Comparison of ENCODE assay signal across 8 mouse cellular contexts in the genomic region with DNA sequence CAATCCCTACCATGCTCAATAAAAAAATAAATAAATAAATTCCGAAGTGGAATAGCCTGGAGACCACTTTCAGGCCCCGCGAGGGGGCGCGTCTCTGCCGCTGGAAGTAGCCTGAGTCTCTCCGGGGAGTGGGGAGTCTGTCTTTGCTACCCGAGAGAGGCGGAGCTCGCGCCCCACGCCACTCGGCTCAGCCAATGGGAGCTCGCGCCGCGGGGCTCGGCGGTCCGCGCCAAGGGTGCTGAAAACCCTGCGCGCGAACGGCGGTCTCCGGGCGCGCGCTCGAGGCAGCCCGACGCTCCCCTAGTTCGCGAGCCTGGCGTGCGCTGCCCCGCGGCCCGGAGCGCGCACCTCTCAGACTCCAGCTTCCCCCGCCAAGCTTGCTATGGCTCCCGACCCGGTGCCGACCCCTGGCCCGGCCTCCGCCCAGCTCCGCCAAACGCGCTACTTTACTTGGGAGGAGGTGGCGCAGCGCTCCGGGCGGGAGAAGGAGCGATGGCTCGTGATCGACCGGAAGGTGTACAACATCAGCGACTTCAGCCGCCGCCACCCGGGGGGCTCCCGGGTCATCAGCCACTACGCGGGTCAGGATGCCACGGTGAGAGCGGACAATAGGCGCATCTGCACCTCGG. TPM values are rescaled to one million over a fixed set of nuclear protein-coding genes. Genes with fewer than 3 reads are reported as not detected.
DNase-seq lines count a peak whose midpoint lies in the region; ATAC-seq and TF ChIP-seq lines count a peak whose summit lies in the region.

A gene (plus strand): TSS at position 219 of the 629 bp plus-strand sequence.

- H3K4me3 ChIP-seq in heart, embryonic 11.5 days (ENCODE audit: low read depth, low read length) = peak within 1 kb of the TSS; percentile 77
- peak within 1 kb of the TSS; percentile 90 for H3K4me3 ChIP-seq in kidney, embryonic 16.5 days (ENCODE audit: low read length)
- H3K4me3 ChIP-seq in liver, adult 2 months (ENCODE audit: insufficient read depth, low read depth, low read length) = peak within 1 kb of the TSS; percentile 80
- H3K4me3 ChIP-seq in stomach, embryonic 14.5 days (ENCODE audit: low read depth, low read length) = peak within 1 kb of the TSS; percentile 97

- peak; percentile 89 for ATAC-seq in erythroblast, adult 5-6 weeks (replicated peaks; ENCODE audit: low FRiP score, poor library complexity, severe bottlenecking)
- ATAC-seq in heart, embryonic 11.5 days (replicated peaks; ENCODE audit: insufficient number of reproducible peaks, low FRiP score, low TSS enrichment) = peak; percentile 96
- ATAC-seq in kidney, embryonic 16.5 days (ENCODE audit: low FRiP score, low TSS enrichment) = peak; percentile 98
- peak; percentile 96 for ATAC-seq in stomach, embryonic 14.5 days (ENCODE audit: insufficient number of reproducible peaks, insufficient read depth, low FRiP score, low read depth)

- peak within 1 kb of the TSS; percentile 86 for H3K9ac ChIP-seq in heart, embryonic 11.5 days (ENCODE audit: low read depth, low read length)
- H3K9ac ChIP-seq in kidney, embryonic 16.5 days (replicated peaks; ENCODE audit: low read length) = peak within 1 kb of the TSS; percentile 92
- peak within 1 kb of the TSS; percentile 91 for H3K9ac ChIP-seq in liver, adult 2 months (ENCODE audit: low read depth, low read length)
- peak within 1 kb of the TSS; percentile 89 for H3K9ac ChIP-seq in stomach, embryonic 14.5 days (replicated peaks; ENCODE audit: low read depth, low read length)

- WGBS in heart, embryonic 11.5 days (ENCODE audit: insufficient replicate concordance) = under 1% methylated on average over 70 of the region's 70 CpGs
- under 1% methylated on average over 70 of the region's 70 CpGs for WGBS in kidney, embryonic 16.5 days
- whole genome bisulfite sequencing in liver, adult 2 months = under 1% methylated on average over 70 of the region's 70 CpGs
- under 1% methylated on average over 70 of the region's 70 CpGs for WGBS in stomach, embryonic 14.5 days

- H3K4me2 ChIP-seq in heart, embryonic 11.5 days = peak within 1 kb of the TSS; percentile 80
- H3K4me2 ChIP-seq in kidney, embryonic 16.5 days (replicated peaks; ENCODE audit: low read depth, low read length) = peak within 1 kb of the TSS; percentile 88
- H3K4me2 ChIP-seq in stomach, embryonic 14.5 days (replicated peaks; ENCODE audit: low read depth, low read length) = peak within 1 kb of the TSS; percentile 51

- peaks cover 15% of the 10 kb centered on the region for H3K4me1 ChIP-seq in heart, embryonic 11.5 days (ENCODE audit: control insufficient read depth, insufficient read depth, low read length)
- peaks cover 21% of the 10 kb centered on the region for H3K4me1 ChIP-seq in kidney, embryonic 16.5 days (ENCODE audit: insufficient read depth, low read length)
- peaks cover 32% of the 10 kb centered on the region for H3K4me1 ChIP-seq in liver, adult 2 months (ENCODE audit: control insufficient read depth, insufficient read depth, low read length)
- H3K4me1 ChIP-seq in stomach, embryonic 14.5 days (ENCODE audit: control insufficient read depth, insufficient read depth, low read length) = peaks cover 7% of the 10 kb centered on the region

- H3K27me3 ChIP-seq in heart, embryonic 11.5 days (ENCODE audit: control insufficient read depth, insufficient read depth, low read length) = no peaks in the 10 kb centered on the region
- H3K27me3 ChIP-seq in kidney, embryonic 16.5 days (ENCODE audit: insufficient read depth, low read length) = no peaks in the 10 kb centered on the region
- no peaks in the 10 kb centered on the region for H3K27me3 ChIP-seq in liver, adult 2 months (ENCODE audit: control insufficient read depth, insufficient read depth, low read length)
- no peaks in the 10 kb centered on the region for H3K27me3 ChIP-seq in stomach, embryonic 14.5 days (ENCODE audit: control insufficient read depth, insufficient read depth, low read length)

- TF ChIP-seq POLR2A in liver, adult 2 months (IDR thresholded peaks at IDR 0.05; ENCODE audit: extremely low read depth, insufficient read depth, low read length) = peak; percentile 62

- no peaks in the 10 kb centered on the region for H3K9me3 ChIP-seq in heart, embryonic 11.5 days (replicated peaks; ENCODE audit: control insufficient read depth, low read length)
- no peaks in the 10 kb centered on the region for H3K9me3 ChIP-seq in kidney, embryonic 16.5 days (ENCODE audit: low read length)
- no peaks in the 10 kb centered on the region for H3K9me3 ChIP-seq in stomach, embryonic 14.5 days (ENCODE audit: control insufficient read depth, low read depth, low read length)

- peak; percentile 74 to 77 for DNase-seq in B cell, adult 2 months
- DNase-seq in brain, adult 2 months (ENCODE audit: low read depth, low spot score) = peak; percentile 98
- DNase-seq in liver, adult 2 months (ENCODE audit: extremely low read depth, low read depth, low spot score) = peak; percentile 82
- peak; percentile 90 for DNase-seq in naive thymus-derived CD4-positive, alpha-beta T cell, adult 2 months (ENCODE audit: low read depth)

- peak within 1 kb of the TSS; percentile 80 for H3K27ac ChIP-seq in heart, embryonic 11.5 days (ENCODE audit: low read depth, low read length)
- peak within 1 kb of the TSS; percentile 94 for H3K27ac ChIP-seq in kidney, embryonic 16.5 days (ENCODE audit: low read length)
- peak within 1 kb of the TSS; percentile 89 for H3K27ac ChIP-seq in liver, adult 2 months (replicated peaks; ENCODE audit: insufficient read depth, low read depth, low read length)
- H3K27ac ChIP-seq in stomach, embryonic 14.5 days (ENCODE audit: low read length) = peak within 1 kb of the TSS; percentile 94

- H3K36me3 ChIP-seq in heart, embryonic 11.5 days (ENCODE audit: control insufficient read depth, insufficient read depth, low read length) = peaks cover 23% of the 10 kb centered on the region
- peaks cover 27% of the 10 kb centered on the region for H3K36me3 ChIP-seq in kidney, embryonic 16.5 days (ENCODE audit: insufficient read depth, low read length)
- peaks cover 22% of the 10 kb centered on the region; the same call in 1 of the 2 replicates for H3K36me3 ChIP-seq in liver, adult 2 months (ENCODE audit: control insufficient read depth, insufficient read depth, low read length)
- peaks cover 26% of the 10 kb centered on the region for H3K36me3 ChIP-seq in stomach, embryonic 14.5 days (ENCODE audit: control insufficient read depth, insufficient read depth, low read length)

- TF ChIP-seq CTCF in liver, adult 2 months (IDR thresholded peaks at IDR 0.05; ENCODE audit: low read depth, low read length) = peak; percentile 70

- H3K79me2 ChIP-seq in liver, adult 2 months (ENCODE audit: control insufficient read depth, insufficient read depth, low read length) = peaks cover 9% of the 10 kb centered on the region; the same call in 1 of the 2 replicates

RNA-seq across cellular contexts. Expression of the gene that starts here (rescaled TPM):
- 19.2 and 38.2 TPM in 2 replicates for total RNA-seq in erythroblast, adult 5-6 weeks (2015; ENCODE audit: low replicate concordance)
- total RNA-seq in erythroblast, adult 5-6 weeks (2017; ENCODE audit: low replicate concordance) = 13.0 and 15.6 TPM in 2 replicates
- polyA plus RNA-seq in heart, embryonic 11.5 days (2014; fragmentation: Nextera tagmentation; extraction: Ambion mirVana) = 64.6 and 65.8 TPM in 2 replicates
- polyA plus RNA-seq in kidney, embryonic 16.5 days (2015; fragmentation: Nextera tagmentation; extraction: Ambion mirVana) = 95.4 and 100 TPM in 2 replicates
- 238 and 300 TPM in 2 replicates for total RNA-seq in liver, adult 2 months (2014; rRNA removed)
- 297 and 352 TPM in 2 replicates for polyA plus RNA-seq in liver, adult 2 months (2012; rRNA removed)
- 112 and 114 TPM in 2 replicates for polyA plus RNA-seq in stomach, embryonic 14.5 days (2014; fragmentation: Nextera tagmentation; extraction: Ambion mirVana)

Comparison
In these comparisons a context has a peak if more than half of its experiments do, and no peak if none do; other contexts are left out.
1. Peak in every context shown above with its lines: DNase-seq, ATAC-seq, H3K4me3 ChIP-seq and H3K27ac ChIP-seq.